Mouse (Mus musculus) ES-Bruce4 (cell line): Measurements from ENCODE around the gene Scel. TPM values are rescaled to one million over a fixed set of nuclear protein-coding genes. Genes with fewer than 3 reads are reported as not detected.

ENCODE experiments used
- H3K27ac ChIP-seq: 2 replicates; pipeline ENCODE4 v1.5.1; 2012; ENCODE audit warnings: low read length, inconsistent platforms; ENCODE audit not compliant: insufficient read depth
- H3K27me3 ChIP-seq: 2 replicates; pipeline ENCODE4 v1.6.1; 2012; ENCODE audit warnings: mild to moderate bottlenecking, low read length, inconsistent platforms; ENCODE audit not compliant: control insufficient read depth, poor library complexity, insufficient read depth, severe bottlenecking
- H3K36me3 ChIP-seq: 2 replicates; pipeline ENCODE4 v1.6.1; 2012; ENCODE audit warnings: inconsistent platforms, mild to moderate bottlenecking, low read length, moderate library complexity; ENCODE audit not compliant: control insufficient read depth, poor library complexity, insufficient read depth, severe bottlenecking
- H3K4me1 ChIP-seq: one replicate; pipeline ENCODE4 v1.8.1; 2011; ENCODE audit warnings: low read length; ENCODE audit not compliant: control insufficient read depth, insufficient read depth
- H3K4me3 ChIP-seq: 2 replicates; pipeline ENCODE4 v1.5.1; 2011; ENCODE audit warnings: low read depth, mild to moderate bottlenecking, low read length
- H3K9ac ChIP-seq: 2 replicates; pipeline ENCODE4 v1.6.1; 2012; ENCODE audit warnings: low read depth, mild to moderate bottlenecking, inconsistent platforms; ENCODE audit not compliant: poor library complexity, severe bottlenecking
- H3K9me3 ChIP-seq: replicated peaks from 2 replicates; pipeline ENCODE4 v1.6.1; 2012; ENCODE audit warnings: mild to moderate bottlenecking, low read length, inconsistent platforms; ENCODE audit not compliant: control insufficient read depth, poor library complexity, insufficient read depth, severe bottlenecking
- CTCF ChIP-seq: IDR thresholded peaks from one replicate; pipeline ENCODE4 v1.8.1; 2011; ENCODE audit warnings: low read depth, low read length
- EP300 ChIP-seq: IDR thresholded peaks from 2 replicates; pipeline ENCODE4 v1.6.1; 2011; ENCODE audit warnings: low read depth, low read length; ENCODE audit not compliant: insufficient read depth
- POLR2A ChIP-seq: IDR thresholded peaks from one replicate; pipeline ENCODE4 v1.8.1; 2011; ENCODE audit warnings: low read length; ENCODE audit not compliant: insufficient read depth
- polyA plus RNA-seq: library from polyadenylated mRNA; stranded (reverse); fragments of >200 nt; gene quantifications from 2 replicates; pipeline ENCODE4 v1.2.4, GENCODE M21; 2011; ENCODE audit warnings: low read depth; ENCODE audit not compliant: missing spikeins, insufficient read depth, insufficient read length

Scel gene
- polyA plus RNA-seq, 1 experiment, result 10.3 TPM

GRCm38 (mm10) chr14:103651562-103651961 lies 138.4 kb downstream of the Scel start:
- H3K9me3 ChIP-seq, result no peaks in the 10 kb centered on the region
- no peaks in the 10 kb centered on the region for H3K27me3 ChIP-seq
- H3K27ac ChIP-seq, result no peak overlapping the region
- no peak overlapping the region for H3K4me3 ChIP-seq
- no peaks in the 10 kb centered on the region for H3K36me3 ChIP-seq
- no peak overlapping the region for H3K9ac ChIP-seq
- peaks cover 1% of the 10 kb centered on the region for H3K4me1 ChIP-seq
- no peak for TF ChIP-seq CTCF
- no peak for TF ChIP-seq POLR2A
- no peak for TF ChIP-seq EP300

- TF ChIP-seq CTCF, result no peak
- no peak for TF ChIP-seq EP300
- TF ChIP-seq POLR2A, result no peak
- Histone ChIP-seq H3K27ac (no peak overlapping the region), H3K9ac (no peak overlapping the region), H3K9me3 (no peaks in the 10 kb centered on the region), H3K4me3 (no peak overlapping the region), H3K36me3 (no peaks in the 10 kb centered on the region), H3K27me3 (no peaks in the 10 kb centered on the region), H3K4me1 (peaks cover 1% of the 10 kb centered on the region)
These were observed 139.4 kb downstream of the Scel start for GRCm38 (mm10) chr14:103652524-103652923.

GRCm38 (mm10) chr14:103653800-103654199 lies 140.7 kb downstream of the Scel start:
- Histone ChIP-seq H3K4me1 (peaks cover 1% of the 10 kb centered on the region), H3K9me3 (no peaks in the 10 kb centered on the region), H3K27ac (no peak overlapping the region), H3K4me3 (no peak overlapping the region), H3K36me3 (no peaks in the 10 kb centered on the region; the same call in 1 of the 2 replicates), H3K9ac (no peak overlapping the region), H3K27me3 (no peaks in the 10 kb centered on the region)
- TF ChIP-seq CTCF (no peak), POLR2A (no peak), EP300 (no peak)

- H3K27ac ChIP-seq, result no peak overlapping the region
- TF ChIP-seq CTCF (no peak), POLR2A (no peak), EP300 (no peak)
- H3K36me3 ChIP-seq, result no peaks in the 10 kb centered on the region; the same call in 1 of the 2 replicates
- no peaks in the 10 kb centered on the region for H3K27me3 ChIP-seq
- H3K4me1 ChIP-seq, result peaks cover 1% of the 10 kb centered on the region
- no peaks in the 10 kb centered on the region for H3K9me3 ChIP-seq
- no peak overlapping the region for H3K4me3 ChIP-seq
- H3K9ac ChIP-seq, result no peak overlapping the region
These were observed 142.3 kb downstream of the Scel start for GRCm38 (mm10) chr14:103655448-103655847.

GRCm38 (mm10) chr14:103657876-103658275 lies 144.7 kb downstream of the Scel start:
- no peaks in the 10 kb centered on the region; the same call in 1 of the 2 replicates for H3K36me3 ChIP-seq
- no peak overlapping the region for H3K9ac ChIP-seq
- no peak for TF ChIP-seq POLR2A
- no peak for TF ChIP-seq EP300
- no peak for TF ChIP-seq CTCF
- H3K9me3 ChIP-seq, result no peaks in the 10 kb centered on the region
- peaks cover 1% of the 10 kb centered on the region for H3K4me1 ChIP-seq
- no peak overlapping the region for H3K27ac ChIP-seq
- no peaks in the 10 kb centered on the region for H3K27me3 ChIP-seq
- H3K4me3 ChIP-seq, result no peak overlapping the region

Other genes with a start within 250 kb of the Scel start
- 45.7 and 51.6 TPM in 2 replicates for gene Mycbp2, start 166.5 kb upstream of the Scel start, polyA plus RNA-seq
- gene Slain1, start 136.9 kb downstream of the Scel start, polyA plus RNA-seq, result 18.9 and 20.6 TPM in 2 replicates